Mouse (Mus musculus): ENCODE measurements at regions not wholly inside any gene's neighbourhood (a gene's known extent, or its start where the extent isn't known, plus 50 kb on each side); places are given as distances from the start of the nearest gene placed in this dataset.

DNA sequence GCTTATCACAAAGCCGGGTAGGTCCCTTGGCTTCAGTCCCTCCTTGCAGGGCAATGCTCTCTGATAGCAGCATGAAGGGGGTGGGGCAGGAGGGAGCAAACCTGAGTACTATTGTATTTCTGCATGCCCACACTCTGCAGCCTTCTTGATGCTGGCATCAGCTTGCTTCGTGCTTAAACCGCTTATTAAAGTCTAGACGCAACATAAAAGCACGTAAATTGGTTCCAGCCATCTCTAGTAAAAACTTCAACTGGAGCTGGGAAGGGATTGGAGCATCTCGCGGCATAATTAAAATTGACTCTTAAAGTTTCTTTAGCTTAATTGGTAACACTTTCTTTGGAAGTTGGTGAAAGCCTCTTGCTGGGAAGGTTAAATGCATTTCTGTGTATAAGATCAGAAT is 131.5 kb upstream of the Jag1 start:
- Histone ChIP-seq H3K9ac (replicated peaks) (no peak overlapping the region), H3K4me2 (replicated peaks) (no peak overlapping the region), H3K27ac (replicated peaks) (no peak overlapping the region), H3K4me3 (no peak overlapping the region), H3K36me3 (no peaks in the 10 kb centered on the region), H3K9me3 (0 out of 2 replicates have a peak, but pooled peaks cover 3% of the 10 kb centered on the region), H3K4me1 (peaks cover 10% of the 10 kb centered on the region; the same call in 1 of the 2 replicates), H3K27me3 (peaks cover 13% of the 10 kb centered on the region)
- ATAC-seq (ENCODE audit: low FRiP score, low read depth), result no peak
- WGBS, result 64% methylated on average over 7 of the region's 7 CpGs

DNA sequence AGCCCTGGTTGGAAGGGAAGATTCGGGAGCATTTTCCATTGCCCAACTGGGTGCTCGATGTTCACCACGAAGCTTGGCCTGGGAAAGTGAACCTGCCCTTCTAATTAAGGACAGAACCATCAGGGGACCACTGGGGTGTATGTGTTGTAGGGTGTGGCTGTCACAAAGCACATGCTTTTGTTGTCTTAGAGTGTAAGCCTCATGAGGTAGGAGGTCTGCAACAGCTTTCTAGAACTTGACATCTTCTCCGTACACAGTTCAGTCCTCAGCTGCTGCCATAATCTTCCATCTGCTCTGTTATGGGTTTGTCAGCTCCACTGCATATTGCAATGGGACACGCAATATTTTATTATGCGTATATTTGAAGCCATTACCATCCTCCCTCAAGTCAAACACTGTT is 127.9 kb upstream of the Jag1 start:
- H3K9ac ChIP-seq (replicated peaks), result no peak overlapping the region
- no peak overlapping the region for H3K4me3 ChIP-seq
- no peak for ATAC-seq (ENCODE audit: low FRiP score, low read depth)
- H3K27me3 ChIP-seq, result peaks cover 13% of the 10 kb centered on the region
- H3K9me3 ChIP-seq, result 0 out of 2 replicates have a peak, but pooled peaks cover 3% of the 10 kb centered on the region
- H3K4me1 ChIP-seq, result peaks cover 10% of the 10 kb centered on the region; the same call in 1 of the 2 replicates
- H3K36me3 ChIP-seq, result no peaks in the 10 kb centered on the region
- no peak overlapping the region for H3K27ac ChIP-seq (replicated peaks)
- H3K4me2 ChIP-seq (replicated peaks), result no peak overlapping the region
- WGBS, result 77% methylated on average over 6 of the region's 6 CpGs

DNA sequence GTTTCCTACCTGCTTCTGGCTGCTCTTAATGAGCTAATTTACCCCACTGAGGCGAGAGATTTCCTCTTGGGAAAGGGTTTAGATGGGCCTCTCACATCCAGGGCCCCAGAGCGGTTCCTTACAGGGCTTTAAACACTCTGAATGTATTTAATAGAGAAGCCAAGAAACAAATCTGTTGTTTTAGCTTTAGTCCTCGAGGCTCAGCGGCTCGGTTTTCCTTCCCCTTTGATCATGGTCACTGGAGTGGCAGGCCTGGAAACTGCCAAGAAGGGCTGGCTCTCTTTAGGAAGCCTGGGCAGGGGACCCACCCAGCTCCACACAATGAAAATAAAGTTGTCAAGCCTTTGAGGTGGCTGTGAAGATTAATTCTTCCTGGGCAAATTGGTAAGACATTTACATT is 127.5 kb upstream of the Jag1 start:
- H3K4me1 ChIP-seq, result peaks cover 10% of the 10 kb centered on the region; the same call in 1 of the 2 replicates
- peaks cover 13% of the 10 kb centered on the region for H3K27me3 ChIP-seq
- H3K9me3 ChIP-seq, result 0 out of 2 replicates have a peak, but pooled peaks cover 3% of the 10 kb centered on the region
- H3K4me2 ChIP-seq (replicated peaks), result no peak overlapping the region
- ATAC-seq (ENCODE audit: low FRiP score, low read depth), result peak; percentile 76
- no peak overlapping the region for H3K27ac ChIP-seq (replicated peaks)
- 3% methylated on average over 5 of the region's 5 CpGs for WGBS
- no peaks in the 10 kb centered on the region for H3K36me3 ChIP-seq
- no peak overlapping the region for H3K4me3 ChIP-seq
- H3K9ac ChIP-seq (replicated peaks), result no peak overlapping the region

DNA sequence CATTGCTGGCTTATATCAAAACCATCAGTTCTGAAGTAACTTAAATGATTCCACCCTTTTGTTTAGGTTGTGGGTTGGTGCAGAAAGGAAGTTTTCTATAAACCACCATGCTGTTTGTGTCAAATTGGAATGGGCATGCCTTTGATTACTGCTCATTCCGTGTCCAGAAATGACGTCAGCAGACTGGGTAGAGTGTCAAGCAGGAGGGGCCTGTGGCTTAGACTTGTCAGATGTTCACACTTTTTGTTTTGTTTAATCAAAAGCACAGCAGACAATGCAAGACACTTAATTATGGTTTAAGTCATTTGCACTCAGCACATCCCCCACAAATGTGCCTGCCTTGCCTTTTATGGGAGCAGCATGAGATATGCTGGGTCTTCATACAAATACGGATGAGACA is 120.5 kb upstream of the Jag1 start:
- H3K4me3 ChIP-seq, result no peak overlapping the region
- H3K9me3 ChIP-seq, result no peaks in the 10 kb centered on the region
- no peak overlapping the region for H3K27ac ChIP-seq (replicated peaks)
- H3K4me2 ChIP-seq (replicated peaks), result no peak overlapping the region
- WGBS, result 63% methylated on average over 3 of the region's 3 CpGs
- H3K4me1 ChIP-seq, result peaks cover 6% of the 10 kb centered on the region; the same call in 1 of the 2 replicates
- H3K36me3 ChIP-seq, result no peaks in the 10 kb centered on the region
- ATAC-seq (ENCODE audit: low FRiP score, low read depth), result no peak
- no peaks in the 10 kb centered on the region for H3K27me3 ChIP-seq
- H3K9ac ChIP-seq (replicated peaks), result no peak overlapping the region

DNA sequence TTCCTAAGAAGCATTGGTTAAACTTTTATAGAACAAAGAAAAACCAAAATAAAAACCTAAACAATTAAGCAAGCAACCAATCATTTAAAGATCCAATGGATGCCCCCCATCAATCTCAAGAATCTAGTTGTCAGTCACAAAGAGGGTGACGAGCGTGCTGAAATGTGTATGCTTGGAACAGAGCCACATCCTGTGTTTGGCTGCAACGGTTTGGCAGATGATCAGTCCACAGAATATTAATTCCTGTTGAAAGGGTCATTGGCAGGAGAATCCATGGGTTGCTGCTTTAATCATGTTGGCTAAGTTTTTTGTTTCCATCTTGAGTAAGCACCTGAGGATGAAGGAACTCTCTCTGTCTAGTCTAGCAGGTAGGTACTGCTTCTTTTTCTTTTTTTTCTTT is 117.5 kb upstream of the Jag1 start:
- Histone ChIP-seq H3K9me3 (no peaks in the 10 kb centered on the region), H3K4me3 (no peak overlapping the region), H3K36me3 (no peaks in the 10 kb centered on the region), H3K27ac (replicated peaks) (no peak overlapping the region), H3K27me3 (no peaks in the 10 kb centered on the region), H3K4me1 (peaks cover 20% of the 10 kb centered on the region), H3K4me2 (replicated peaks) (no peak overlapping the region), H3K9ac (replicated peaks) (no peak overlapping the region)
- 89% methylated on average over 3 of the region's 3 CpGs for WGBS
- no peak for ATAC-seq (ENCODE audit: low FRiP score, low read depth)

DNA sequence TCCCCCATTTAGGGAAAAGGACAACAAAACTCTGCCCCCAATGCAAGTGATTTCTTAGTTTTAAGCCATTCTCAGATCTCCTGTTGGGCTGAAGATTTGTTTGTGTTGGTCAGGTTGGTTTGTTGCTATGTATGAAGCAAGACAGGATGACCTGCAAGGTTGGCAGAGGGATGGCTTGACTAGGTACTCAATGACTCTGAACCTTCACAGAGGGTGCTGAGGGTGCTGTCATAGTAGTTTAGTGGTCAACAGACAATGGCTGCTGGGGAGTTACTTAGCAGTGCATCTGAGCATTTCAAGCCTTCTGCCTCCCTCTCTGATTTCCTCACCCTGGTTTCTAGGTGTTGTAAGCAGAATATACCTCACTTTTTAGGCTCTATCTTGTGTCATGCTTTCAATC is 114.7 kb upstream of the Jag1 start:
- Histone ChIP-seq H3K27ac (replicated peaks) (no peak overlapping the region), H3K4me3 (no peak overlapping the region), H3K27me3 (no peaks in the 10 kb centered on the region), H3K36me3 (no peaks in the 10 kb centered on the region), H3K9ac (replicated peaks) (no peak overlapping the region), H3K4me2 (replicated peaks) (no peak overlapping the region), H3K4me1 (peaks cover 14% of the 10 kb centered on the region), H3K9me3 (no peaks in the 10 kb centered on the region)
- no peak for ATAC-seq (ENCODE audit: low FRiP score, low read depth)

DNA sequence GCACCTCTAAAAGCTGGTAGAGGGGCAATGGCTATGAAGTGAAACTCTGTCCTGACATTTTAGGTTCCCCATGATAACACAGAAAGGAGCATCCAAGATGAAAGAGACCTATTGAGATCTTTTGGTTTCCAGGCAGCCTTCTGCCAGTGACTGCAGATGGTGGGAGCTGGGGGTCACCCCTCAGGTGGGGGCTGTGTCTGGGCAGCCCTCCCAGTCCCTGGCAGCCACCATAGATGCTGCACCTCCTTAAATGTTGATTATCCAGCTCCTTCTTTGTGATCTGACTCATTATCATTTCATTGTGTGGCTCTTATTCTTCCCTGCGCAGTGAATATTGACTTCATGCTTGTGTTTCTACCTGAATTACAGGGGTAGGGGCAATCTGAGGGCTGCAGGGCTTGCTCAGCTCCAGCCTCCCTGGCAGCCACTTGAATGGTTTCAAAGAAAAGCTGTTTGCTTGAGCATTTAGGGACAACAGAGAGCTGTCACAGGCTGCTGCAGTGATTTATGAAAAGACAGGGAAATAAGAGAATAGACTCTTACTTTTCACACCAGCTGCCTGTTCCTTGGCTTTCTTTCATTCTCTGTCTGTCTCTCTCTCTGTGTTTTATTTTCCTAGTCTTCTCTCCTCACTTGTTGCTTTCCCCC is 113.1 kb upstream of the Jag1 start:
- Histone ChIP-seq H3K27me3 (no peaks in the 10 kb centered on the region), H3K36me3 (no peaks in the 10 kb centered on the region), H3K4me2 (replicated peaks) (no peak overlapping the region), H3K27ac (replicated peaks) (peak overlapping the region; percentile 47), H3K9ac (replicated peaks) (no peak overlapping the region), H3K4me3 (no peak overlapping the region), H3K4me1 (peaks cover 14% of the 10 kb centered on the region), H3K9me3 (no peaks in the 10 kb centered on the region)
- ATAC-seq (ENCODE audit: low FRiP score, low read depth), result peak; percentile 80
- 27% methylated on average over 1 of the region's 1 CpGs for WGBS

DNA sequence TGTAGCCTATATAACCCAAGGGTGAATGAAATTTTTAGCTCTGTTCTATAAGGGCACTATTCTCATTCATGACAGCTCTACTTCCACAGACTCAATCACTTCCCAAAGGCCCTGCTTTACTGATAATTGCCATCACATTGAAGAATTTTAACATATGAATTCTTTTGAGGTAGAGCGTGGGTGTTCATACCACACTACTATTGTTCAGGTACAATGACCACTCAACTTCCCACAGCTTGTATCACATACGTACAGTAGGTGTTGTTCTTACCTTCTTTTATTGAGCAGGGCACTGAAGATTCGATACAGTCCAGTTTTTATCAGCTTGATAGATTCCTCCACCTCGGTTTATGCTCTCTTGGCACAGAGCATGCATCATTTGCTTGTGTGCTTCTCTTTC is 111.1 kb upstream of the Jag1 start:
- H3K9ac ChIP-seq (replicated peaks), result no peak overlapping the region
- 85% methylated on average over 4 of the region's 4 CpGs for WGBS

DNA sequence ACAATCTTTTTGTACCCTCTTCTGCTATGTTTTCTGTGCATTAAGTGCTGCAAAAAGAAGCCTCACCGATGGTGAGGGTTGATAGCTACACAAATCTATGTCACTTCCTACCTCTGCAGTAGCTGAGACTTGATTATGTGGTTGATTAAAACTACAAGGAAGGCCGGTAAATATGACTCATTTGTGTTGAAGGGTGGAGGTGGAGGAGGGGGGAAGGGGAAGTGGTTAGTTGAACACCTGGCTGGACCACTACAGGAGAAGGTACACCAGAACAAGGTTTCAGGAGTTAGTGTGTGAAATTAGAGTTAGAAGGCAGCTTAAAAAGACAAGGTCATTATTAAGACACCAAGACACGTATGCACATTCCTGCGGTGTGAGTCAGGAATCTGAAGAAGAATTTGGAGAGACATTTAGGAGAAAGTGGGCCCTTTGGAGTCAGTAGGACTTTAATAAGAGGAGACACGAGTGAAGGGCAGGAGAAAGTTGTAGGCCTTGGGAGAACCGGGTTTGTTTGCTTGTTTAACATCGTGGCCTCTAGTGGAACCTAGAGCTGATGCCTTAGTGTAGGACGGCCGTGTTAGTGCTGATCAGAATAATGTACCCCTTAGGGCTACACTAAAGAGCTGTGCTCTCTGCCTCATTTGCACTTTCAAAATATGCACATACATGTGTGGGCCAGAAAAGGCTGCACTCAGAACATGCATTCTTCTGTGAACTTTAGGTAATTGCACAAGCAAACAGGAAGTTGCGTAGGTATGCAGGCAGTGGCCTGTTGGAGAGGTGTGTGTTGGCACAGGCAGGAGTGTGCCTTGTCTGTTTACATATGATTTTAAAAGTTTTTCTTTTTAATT is 108.5 kb upstream of the Jag1 start:
- peaks cover 8% of the 10 kb centered on the region for H3K4me1 ChIP-seq
- H3K4me2 ChIP-seq (replicated peaks), result no peak overlapping the region
- WGBS, result 83% methylated on average over 10 of the region's 10 CpGs
- no peak overlapping the region for H3K9ac ChIP-seq (replicated peaks)
- H3K4me3 ChIP-seq, result no peak overlapping the region
- H3K27ac ChIP-seq (replicated peaks), result no peak overlapping the region
- no peak for ATAC-seq (ENCODE audit: low FRiP score, low read depth)
- no peaks in the 10 kb centered on the region for H3K9me3 ChIP-seq
- no peaks in the 10 kb centered on the region for H3K27me3 ChIP-seq
- no peaks in the 10 kb centered on the region for H3K36me3 ChIP-seq

More for the DNA sequence above, 111.1 kb upstream of the Jag1 start:
- H3K27me3 ChIP-seq, result no peaks in the 10 kb centered on the region
- H3K4me3 ChIP-seq, result no peak overlapping the region
- no peaks in the 10 kb centered on the region for H3K36me3 ChIP-seq
- no peak for ATAC-seq (ENCODE audit: low FRiP score, low read depth)
- H3K9me3 ChIP-seq, result no peaks in the 10 kb centered on the region
- H3K27ac ChIP-seq (replicated peaks), result no peak overlapping the region
- H3K4me2 ChIP-seq (replicated peaks), result no peak overlapping the region
- peaks cover 14% of the 10 kb centered on the region for H3K4me1 ChIP-seq

DNA sequence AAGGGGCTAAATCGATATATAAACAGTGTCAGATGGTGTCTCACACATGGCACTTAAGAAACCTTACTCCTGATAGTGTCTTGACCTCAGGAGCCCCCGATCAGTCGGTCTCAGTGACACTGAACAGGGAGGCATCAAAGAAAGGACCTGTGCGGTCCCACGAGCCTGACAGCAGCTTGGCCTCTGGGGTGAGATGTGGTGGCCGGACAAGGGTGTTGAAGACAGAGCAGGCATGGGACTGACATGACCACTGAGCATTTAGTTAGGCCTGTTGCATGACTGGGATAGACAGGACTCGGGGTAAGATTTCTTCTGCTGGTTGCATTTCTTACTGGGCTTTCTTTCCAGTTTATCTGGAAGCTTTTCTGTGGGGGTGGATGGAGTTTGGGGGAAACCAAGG is 99.3 kb upstream of the Jag1 start:
- Histone ChIP-seq H3K9ac (replicated peaks) (no peak overlapping the region), H3K9me3 (no peaks in the 10 kb centered on the region), H3K4me3 (no peak overlapping the region), H3K4me1 (no peaks in the 10 kb centered on the region), H3K36me3 (no peaks in the 10 kb centered on the region), H3K27me3 (no peaks in the 10 kb centered on the region), H3K4me2 (replicated peaks) (no peak overlapping the region), H3K27ac (replicated peaks) (no peak overlapping the region)
- no peak for ATAC-seq (ENCODE audit: low FRiP score, low read depth)
- 76% methylated on average over 7 of the region's 7 CpGs for WGBS

DNA sequence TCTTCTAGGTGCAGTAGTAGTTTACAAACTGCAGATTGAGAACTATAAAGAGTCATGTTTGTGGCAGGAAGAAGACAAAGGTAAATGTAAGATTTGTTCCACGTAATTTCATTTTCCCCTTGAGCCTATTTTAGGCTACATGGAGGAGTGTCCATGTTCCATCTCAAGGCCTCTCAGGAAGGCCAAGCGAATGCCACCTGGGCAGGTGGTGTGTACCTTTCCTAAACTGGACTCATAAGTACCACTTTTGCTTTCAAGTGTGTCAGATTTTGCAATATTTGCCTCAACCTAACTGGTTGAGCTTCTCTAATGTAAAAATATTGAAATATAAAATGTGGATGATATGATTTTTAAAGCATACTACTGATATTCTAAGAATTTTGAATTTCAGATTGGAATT is 91.4 kb upstream of the Jag1 start:
- Histone ChIP-seq H3K9me3 (no peaks in the 10 kb centered on the region), H3K4me1 (no peaks in the 10 kb centered on the region), H3K36me3 (no peaks in the 10 kb centered on the region), H3K27ac (replicated peaks) (no peak overlapping the region), H3K27me3 (no peaks in the 10 kb centered on the region), H3K4me2 (replicated peaks) (no peak overlapping the region), H3K9ac (replicated peaks) (no peak overlapping the region), H3K4me3 (no peak overlapping the region)
- 87% methylated on average over 2 of the region's 2 CpGs for WGBS
- no peak for ATAC-seq (ENCODE audit: low FRiP score, low read depth)

DNA sequence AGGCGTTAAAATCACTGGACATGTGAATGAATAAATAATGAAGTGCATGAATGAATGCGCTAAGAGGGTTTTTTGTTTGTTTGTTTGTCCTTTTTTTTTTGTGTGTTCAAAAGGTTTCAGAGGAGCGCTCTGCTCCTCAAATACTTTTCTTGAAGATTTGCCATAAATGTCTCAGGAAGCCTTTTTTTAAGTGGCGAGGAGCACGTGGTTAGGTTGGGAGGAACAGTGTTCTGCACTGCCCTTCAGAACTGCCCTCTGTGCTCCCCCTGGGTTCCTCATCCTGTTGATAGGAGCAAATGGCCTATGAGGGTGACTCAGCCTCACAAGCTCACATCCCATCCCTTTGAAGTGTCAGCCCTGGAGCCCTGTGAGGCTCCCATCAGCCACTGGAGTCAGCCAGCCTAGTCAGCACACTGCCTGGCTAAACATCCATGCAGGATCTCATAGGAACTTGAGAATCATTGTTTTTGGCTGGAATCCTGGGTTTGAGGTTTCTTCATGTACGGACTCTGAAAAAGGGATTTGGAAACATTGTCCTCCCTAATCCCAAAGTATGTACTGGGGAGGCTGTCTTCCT is 87.9 kb upstream of the Jag1 start:
- Histone ChIP-seq H3K9ac (replicated peaks) (no peak overlapping the region), H3K4me1 (no peaks in the 10 kb centered on the region), H3K36me3 (no peaks in the 10 kb centered on the region), H3K9me3 (no peaks in the 10 kb centered on the region), H3K4me3 (no peak overlapping the region), H3K4me2 (replicated peaks) (no peak overlapping the region), H3K27ac (replicated peaks) (no peak overlapping the region), H3K27me3 (no peaks in the 10 kb centered on the region)
- ATAC-seq (ENCODE audit: low FRiP score, low read depth), result 0 out of 2 replicates have a peak, but pooled peaks have one; percentile 23
- WGBS, result 76% methylated on average over 6 of the region's 6 CpGs
